Mouse (Mus musculus): ENCODE results near the gene Slc7a11.
A peak's percentile ranks its signal among the peaks of the same experiment; 100 is the strongest.

The Slc7a11 gene

DNA sequence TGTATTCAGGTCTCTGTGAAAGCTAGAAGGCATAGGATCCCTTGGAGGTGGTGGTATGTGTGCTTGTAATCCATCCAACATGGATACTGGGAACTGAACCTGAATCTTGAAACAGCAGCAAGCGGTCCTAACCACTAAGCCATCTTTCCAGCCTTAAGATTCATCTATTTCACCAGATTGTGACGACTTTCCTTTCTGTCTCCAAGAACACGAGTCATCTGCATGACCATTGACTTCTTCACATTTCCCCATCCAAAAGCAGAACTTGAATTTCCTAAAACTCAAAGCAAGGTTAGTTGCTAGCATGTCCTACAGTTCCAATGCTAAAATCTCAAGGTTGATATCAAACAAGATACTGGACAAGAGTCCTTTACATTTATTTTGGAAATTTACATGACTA lies 37.5 kb downstream of the Slc7a11 start:
- no peak for DNase-seq (ENCODE audit: low read depth, low spot score)

DNA sequence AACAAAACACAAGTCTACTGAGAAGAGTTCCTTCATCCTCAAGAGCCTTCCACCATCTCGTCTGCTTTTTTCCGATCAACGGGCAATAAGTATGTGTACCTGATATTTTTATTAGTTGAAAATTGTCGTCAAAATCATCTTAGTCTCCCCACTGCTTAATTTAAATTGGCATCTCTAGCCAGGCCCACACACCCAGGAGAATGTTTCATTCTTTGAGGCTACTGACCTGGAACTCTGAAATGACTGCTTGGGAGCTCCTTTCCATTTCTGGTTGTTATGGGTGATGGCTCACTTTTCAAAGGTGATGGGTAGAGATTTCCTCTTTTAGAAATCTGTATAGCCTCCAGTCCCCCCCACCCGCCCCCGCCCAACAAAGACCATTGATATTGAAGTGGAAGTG lies 54.6 kb downstream of the Slc7a11 start:
- no peak for DNase-seq (ENCODE audit: low read depth, low spot score)

GRCm38 (mm10) chr3:50388288-50388687 lies 55.1 kb downstream of the Slc7a11 start:
- DNase-seq (ENCODE audit: low read depth, low spot score) = peak; percentile 15

DNA sequence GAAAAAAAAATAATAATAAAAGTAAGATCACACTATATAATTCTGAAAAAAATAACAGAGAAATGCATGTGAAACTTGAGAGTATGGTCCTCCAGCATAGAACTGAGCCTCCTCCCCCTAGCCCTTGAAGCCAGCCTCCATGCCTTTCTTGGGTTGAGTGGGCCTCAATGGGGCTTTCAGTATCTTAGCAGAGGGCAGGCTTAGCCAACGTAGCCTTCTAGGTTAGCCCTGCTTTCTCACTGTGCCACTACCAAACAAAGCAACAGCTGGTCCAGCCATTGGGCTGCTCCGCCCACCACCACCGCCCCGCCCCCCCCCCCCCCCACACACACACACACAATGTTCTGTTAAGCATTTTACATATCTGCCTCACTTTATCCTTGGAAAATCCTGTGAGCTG lies 56.1 kb downstream of the Slc7a11 start:
- DNase-seq (ENCODE audit: low read depth, low spot score) = no peak

GRCm38 (mm10) chr3:50386561-50387221 lies 56.7 kb downstream of the Slc7a11 start:
- no peak for DNase-seq (ENCODE audit: low read depth, low spot score)

DNA sequence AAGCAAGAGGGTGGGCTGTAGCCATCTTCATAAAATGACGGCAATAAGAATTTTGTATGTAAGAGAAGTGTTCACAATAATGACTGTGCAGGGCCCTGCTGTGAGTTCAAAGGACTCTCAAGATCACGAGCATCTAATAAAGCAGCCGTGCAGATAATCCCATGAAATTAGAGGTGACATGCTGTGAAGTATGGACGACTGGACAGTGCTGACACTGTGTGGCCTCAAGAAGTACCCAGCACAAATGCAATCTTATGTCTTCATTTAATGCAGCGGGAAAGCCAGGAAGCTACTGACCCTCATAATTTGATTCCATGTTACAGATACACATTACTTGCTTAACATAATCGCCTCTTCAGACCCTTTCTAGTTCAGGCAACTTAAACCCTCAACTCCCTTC lies 57.3 kb downstream of the Slc7a11 start:
- DNase-seq (ENCODE audit: low read depth, low spot score) = no peak

GRCm38 (mm10) chr3:50382729-50383128 lies 60.7 kb downstream of the Slc7a11 start:
- no peak for DNase-seq (ENCODE audit: low read depth, low spot score)

DNA sequence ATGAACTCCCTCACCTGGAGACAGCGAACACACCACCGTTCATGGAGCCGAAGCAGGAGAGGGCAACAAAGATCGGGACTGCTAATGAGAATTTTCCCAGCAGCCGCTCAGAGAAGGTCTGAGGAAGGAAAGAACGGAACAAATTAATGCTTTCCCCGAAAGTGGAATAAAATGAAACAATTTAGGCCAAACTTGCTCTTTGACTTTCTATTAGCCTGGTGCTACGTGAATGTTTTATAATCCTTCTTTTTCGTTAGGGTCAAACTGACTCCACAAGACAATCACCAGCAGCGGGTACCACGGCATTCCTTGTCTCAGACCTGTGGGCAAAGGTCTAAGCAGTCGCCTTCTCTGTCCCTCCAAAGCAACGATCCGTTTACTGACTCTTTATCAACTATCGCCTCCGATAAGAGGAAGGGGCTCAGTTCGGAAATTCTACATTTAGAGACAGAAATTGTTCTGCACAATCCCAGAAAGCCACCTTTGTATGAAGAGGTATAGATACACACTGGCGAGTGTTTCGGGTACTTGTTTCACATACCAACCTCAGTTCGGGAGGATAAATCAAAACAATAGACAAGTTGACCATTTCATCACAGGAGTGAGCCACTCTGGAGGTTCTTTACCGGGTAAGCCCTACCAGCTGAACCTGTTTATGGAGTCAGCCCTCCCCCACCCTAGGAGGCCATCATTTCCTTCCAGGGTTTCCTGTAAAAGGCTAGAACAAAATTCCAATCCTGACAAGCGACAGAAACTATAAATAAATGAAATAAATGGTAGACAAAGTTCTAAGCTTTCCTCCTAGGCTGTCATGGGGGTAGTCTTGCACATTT lies 61.3 kb downstream of the Slc7a11 start:
- no peak for DNase-seq (ENCODE audit: low read depth, low spot score)

DNA sequence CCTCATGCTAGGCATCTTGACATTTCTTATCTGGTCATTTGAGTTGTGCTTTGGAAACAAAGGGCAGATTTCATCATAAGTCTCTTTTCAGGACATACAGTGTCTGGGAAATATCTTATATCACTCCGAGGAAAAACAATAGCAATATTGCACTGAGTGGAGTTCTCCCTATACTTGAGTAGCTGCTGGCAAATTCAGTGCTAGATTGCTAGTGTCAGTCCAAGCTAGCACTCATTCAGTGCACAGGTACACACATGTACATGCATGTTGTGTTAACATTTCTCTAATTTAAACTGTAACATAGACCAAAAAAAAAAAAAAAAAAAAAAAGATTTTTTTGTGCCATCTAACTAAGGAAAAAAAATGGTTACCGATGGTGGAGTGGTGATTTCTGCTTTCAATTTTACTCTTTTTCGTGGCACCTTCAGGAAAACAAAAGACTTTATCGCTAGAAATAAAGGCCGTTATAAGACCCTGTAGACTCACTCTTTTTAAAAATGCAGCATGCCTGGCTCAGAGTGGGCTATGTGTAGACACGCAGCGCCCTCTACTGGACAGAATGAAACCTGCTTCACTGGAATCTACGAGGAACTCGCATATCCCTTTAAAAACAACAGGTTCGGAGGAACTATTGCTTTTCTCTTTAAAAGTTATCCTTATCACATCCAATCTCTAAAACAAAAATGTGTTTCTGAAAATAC lies 62.1 kb downstream of the Slc7a11 start:
- peak; percentile 58 for DNase-seq (ENCODE audit: low read depth, low spot score)

- no peak for DNase-seq (ENCODE audit: low read depth, low spot score)
Measured at GRCm38 (mm10) chr3:50379942-50380341, 63.5 kb downstream of the Slc7a11 start.

DNA sequence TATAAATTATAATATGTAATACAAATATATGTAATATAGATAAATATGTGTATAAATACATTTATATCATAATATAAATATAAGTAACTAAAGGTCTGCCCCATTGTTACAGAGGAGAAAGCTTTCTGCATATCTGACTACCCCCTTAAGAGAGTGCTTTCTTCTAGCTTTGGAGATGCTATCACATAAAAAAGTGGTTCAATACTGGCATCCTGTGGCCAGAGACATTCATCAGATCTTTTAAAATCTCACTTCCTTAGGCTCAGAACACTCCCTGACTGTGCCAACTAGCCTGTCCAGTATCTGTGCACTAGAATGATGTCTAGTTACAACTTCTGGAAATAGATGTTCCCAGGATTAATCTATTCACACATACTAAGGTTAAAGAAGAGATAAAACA lies 67.9 kb downstream of the Slc7a11 start:
- no peak for DNase-seq (ENCODE audit: low read depth, low spot score)

- no peak for DNase-seq (ENCODE audit: low read depth, low spot score)
Measured at GRCm38 (mm10) chr3:50369791-50370190, 73.6 kb downstream of the Slc7a11 start.

DNA sequence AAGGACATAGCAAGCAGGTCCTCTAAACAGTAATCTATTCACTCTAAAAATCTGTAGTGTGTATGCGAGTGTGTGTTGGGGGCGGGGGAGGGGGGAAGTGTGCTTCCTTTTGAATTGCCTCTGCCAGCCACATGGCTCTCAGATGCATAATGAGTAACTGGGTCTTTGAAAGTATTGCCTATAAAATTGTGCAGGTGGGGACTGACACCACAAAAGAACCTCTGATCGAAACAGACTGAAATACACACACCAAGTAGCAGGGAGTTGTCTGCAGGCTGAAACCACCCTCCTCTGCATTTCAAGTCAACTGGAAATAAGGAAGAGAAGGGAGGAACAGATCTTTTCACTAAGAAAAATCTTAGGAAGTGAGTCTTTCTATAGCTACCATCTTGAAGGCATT lies 76.2 kb downstream of the Slc7a11 start:
- no peak for DNase-seq (ENCODE audit: low read depth, low spot score)

DNA sequence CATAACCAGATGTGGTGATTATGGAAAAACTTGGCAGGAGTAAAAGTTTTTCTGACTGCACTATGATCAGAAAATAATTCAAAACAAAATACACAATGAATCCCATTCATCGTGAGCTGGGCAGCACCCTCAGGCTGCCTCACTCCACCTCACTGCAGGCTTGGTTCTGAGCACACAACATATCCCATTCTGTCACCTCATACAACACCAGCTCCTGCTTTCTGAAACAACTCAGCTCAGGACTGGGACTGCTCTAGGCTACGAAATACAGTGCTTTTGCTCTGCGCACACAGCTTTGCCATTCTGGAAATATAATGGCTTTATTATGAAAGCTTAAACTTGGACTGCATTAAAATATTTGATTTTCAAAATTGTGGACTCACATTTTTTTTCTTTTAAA lies 79.8 kb downstream of the Slc7a11 start:
- DNase-seq (ENCODE audit: low read depth, low spot score) = no peak

DNA sequence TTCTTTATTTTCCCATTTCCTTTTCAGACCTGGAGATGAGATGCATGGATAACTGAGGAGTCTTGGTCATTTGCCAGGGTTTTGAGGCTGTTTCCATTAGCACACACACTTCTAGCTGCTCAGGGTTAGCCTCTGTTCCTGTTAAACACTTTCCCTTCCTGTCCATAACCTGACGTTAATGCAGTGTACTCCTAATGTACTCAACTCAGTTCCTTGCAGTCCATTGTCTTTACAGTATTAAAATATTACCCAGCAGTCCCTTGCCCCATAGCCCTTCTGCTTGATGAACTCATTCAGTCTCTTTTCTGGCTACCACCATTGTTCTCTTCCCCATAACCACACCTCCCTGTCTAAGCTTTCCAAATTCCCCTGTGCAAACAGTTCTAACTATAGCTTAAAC lies 96.3 kb downstream of the Slc7a11 start:
- no peak for DNase-seq (ENCODE audit: low read depth, low spot score)

GRCm38 (mm10) chr3:50344411-50344810 lies 99.0 kb downstream of the Slc7a11 start:
- no peak for DNase-seq (ENCODE audit: low read depth, low spot score)

- no peak for DNase-seq (ENCODE audit: low read depth, low spot score)
Measured at GRCm38 (mm10) chr3:50324524-50324923, 118.9 kb downstream of the Slc7a11 start.

GRCm38 (mm10) chr3:50323881-50324280 lies 119.5 kb downstream of the Slc7a11 start:
- no peak for DNase-seq (ENCODE audit: low read depth, low spot score)

DNA sequence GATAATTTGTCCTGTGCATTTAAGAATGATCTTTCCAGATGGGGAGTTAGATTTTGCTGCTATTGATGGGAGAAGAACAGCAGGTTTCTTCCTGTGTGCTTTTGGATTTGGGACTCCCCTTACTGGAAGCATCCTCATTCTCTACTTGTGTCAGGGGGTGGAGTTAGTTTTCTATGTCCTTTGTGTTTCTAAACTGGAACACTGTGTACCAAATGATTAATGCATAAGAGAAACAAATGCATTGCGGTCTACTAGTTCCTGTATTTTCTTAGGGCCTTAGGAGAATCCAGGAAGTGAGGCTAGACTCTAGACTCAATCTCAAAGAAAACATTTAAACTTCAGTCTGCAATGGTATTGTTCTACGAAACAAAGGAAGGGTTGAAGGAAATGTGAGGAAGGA lies 122.6 kb downstream of the Slc7a11 start:
- DNase-seq (ENCODE audit: low read depth, low spot score) = no peak

DNA sequence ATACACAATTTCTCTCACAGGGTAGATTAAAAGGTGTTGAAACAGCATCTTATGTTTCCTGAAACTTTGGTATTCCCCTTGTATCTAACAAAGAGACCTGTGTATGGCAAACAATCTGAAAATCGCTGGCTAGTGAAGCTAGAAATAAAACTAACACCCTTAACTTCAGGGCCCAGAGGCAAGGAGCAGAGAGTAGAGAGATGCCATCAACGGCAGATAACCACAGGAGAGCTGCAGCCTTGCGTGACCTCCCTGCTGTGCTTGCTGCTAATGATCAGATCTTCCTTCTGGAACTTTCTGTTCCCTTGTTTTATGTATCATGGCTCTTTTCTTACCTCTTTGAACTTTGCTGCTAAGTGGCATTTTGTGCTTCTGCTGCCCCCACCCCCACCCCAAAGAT lies 125.3 kb downstream of the Slc7a11 start:
- no peak for DNase-seq (ENCODE audit: low read depth, low spot score)

- no peak for DNase-seq (ENCODE audit: low read depth, low spot score)
Measured at GRCm38 (mm10) chr3:50313816-50314215, 129.6 kb downstream of the Slc7a11 start.

Measured in CD4-positive helper T cell, adult 2 months (primary cell).